Mouse (Mus musculus) small intestine, adult 2 months (tissue): ENCODE results near the gene Mb.
"Not testable (repeated sequence)": the region's sequence is repeated elsewhere in the genome, so short reads cannot be mapped to it uniquely, and the experiment has no call there.

Experiments used
- CTCF ChIP-seq: fragments of 200-500 bp; IDR thresholded peaks from 2 replicates; pipeline ENCODE4 v1.5.1; 2012; ENCODE audit warnings: low read depth, mild to moderate bottlenecking, control low read depth, inconsistent platforms, low read length, moderate library complexity, mixed read lengths; ENCODE audit not compliant: insufficient replicate concordance, insufficient read length; ENCODE audit errors: extremely low read depth
- POLR2A ChIP-seq: fragments of 200-500 bp; IDR thresholded peaks from 2 replicates; pipeline ENCODE4 v1.6.1; 2012; ENCODE audit warnings: low read depth, mild to moderate bottlenecking, control low read depth, inconsistent platforms, low read length, moderate library complexity

- TF ChIP-seq CTCF, POLR2A: not testable (repeated sequence)
These were observed 8.9 kb upstream of the Mb start for GRCm38 (mm10) chr15:77059416-77059815.
